Mouse (Mus musculus): ENCODE measurements at regions not wholly inside any gene's neighbourhood (a gene's known extent, or its start where the extent isn't known, plus 50 kb on each side); places are given as distances from the start of the nearest gene placed in this dataset.

DNA sequence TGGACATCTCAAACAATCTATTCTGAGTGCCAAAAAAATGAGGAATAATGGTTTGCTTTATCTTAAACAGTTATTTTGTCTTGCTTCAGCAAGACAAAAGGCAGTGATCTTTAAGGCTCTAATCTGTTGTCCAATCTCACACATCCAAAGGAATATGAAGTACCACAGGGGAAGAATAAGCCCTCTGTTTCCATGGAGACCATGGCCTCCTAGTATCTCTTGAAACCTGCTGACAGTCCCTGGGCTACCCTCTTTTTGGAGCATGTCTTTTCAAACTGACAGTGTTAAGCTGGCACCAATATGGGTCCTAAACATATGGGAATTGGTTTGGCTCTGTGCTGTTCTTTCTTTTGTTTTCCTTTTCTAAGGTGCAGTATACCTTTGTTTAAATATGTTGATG lies 311.8 kb downstream of the Klf6 start:
- TF ChIP-seq CTCF (IDR thresholded peaks at IDR 0.05; ENCODE audit: control insufficient read depth, insufficient read depth, low read length) = no peak
- no peak for TF ChIP-seq POLR2A (IDR thresholded peaks at IDR 0.05; ENCODE audit: borderline replicate concordance, control insufficient read depth, low read depth, low read length)

All from bone marrow, adult 2 months (tissue).